Mouse (Mus musculus) right cerebral cortex, adult 18-20 months (tissue): ENCODE results near the gene Gak.
A peak's percentile ranks its signal among the peaks of the same experiment; 100 is the strongest.

Source experiments
- DNase-seq: peaks from one replicate; pipeline ENCODE4 v3.0.0; 2022; ENCODE audit warnings: mixed read lengths

Gene Gak

GRCm38 (mm10) chr5:108629634-108630483 is at the start of gene Gak, which contains the start of gene Tmem175:
Gak (minus strand) TSS chr5:108629755.
Tmem175 (plus strand) TSS chr5:108629770.
- peak; percentile 95 for DNase-seq

- no peak for DNase-seq
Observed at GRCm38 (mm10) chr5:108678296-108678854, 48.8 kb upstream of the Gak start.

GRCm38 (mm10) chr5:108677605-108678295 is 48.2 kb upstream of the Gak start:
- DNase-seq = peak; percentile 85

GRCm38 (mm10) chr5:108676772-108677498 is 47.4 kb upstream of the Gak start:
- DNase-seq = no peak

- DNase-seq = no peak
Observed at GRCm38 (mm10) chr5:108675251-108675816, 45.8 kb upstream of the Gak start, which contains the start of gene Slc26a1. Slc26a1 (minus strand) TSS chr5:108675569.

GRCm38 (mm10) chr5:108674624-108675023 is 45.1 kb upstream of the Gak start:
- DNase-seq = no peak

GRCm38 (mm10) chr5:108671757-108672156 is 42.2 kb upstream of the Gak start:
- no peak for DNase-seq

- no peak for DNase-seq
Observed at GRCm38 (mm10) chr5:108670785-108671184, 41.2 kb upstream of the Gak start.

- DNase-seq = no peak
Observed at GRCm38 (mm10) chr5:108669986-108670385, 40.4 kb upstream of the Gak start.

- peak; percentile 91 for DNase-seq
Observed at GRCm38 (mm10) chr5:108668977-108669936, 39.7 kb upstream of the Gak start, which contains the start of gene Dgkq. Dgkq (minus strand) TSS chr5:108669672.

- DNase-seq = no peak
Observed at GRCm38 (mm10) chr5:108668387-108668932, 38.9 kb upstream of the Gak start.

GRCm38 (mm10) chr5:108667370-108667769 is 37.8 kb upstream of the Gak start:
- no peak for DNase-seq

GRCm38 (mm10) chr5:108665066-108665465 is 35.5 kb upstream of the Gak start:
- DNase-seq = no peak

- DNase-seq = no peak
Observed at GRCm38 (mm10) chr5:108662772-108663171, 33.2 kb upstream of the Gak start.

- DNase-seq = peak; percentile 94
Observed at GRCm38 (mm10) chr5:108660632-108661268, 31.2 kb upstream of the Gak start.

GRCm38 (mm10) chr5:108659698-108660631 is 30.4 kb upstream of the Gak start, which contains the start of gene Idua:
Idua (plus strand) TSS chr5:108660331.
- DNase-seq = no peak

- no peak for DNase-seq
Observed at GRCm38 (mm10) chr5:108658611-108659010, 29.1 kb upstream of the Gak start.

GRCm38 (mm10) chr5:108657406-108657805 is 27.9 kb upstream of the Gak start:
- no peak for DNase-seq
